Mouse (Mus musculus): Measurements from ENCODE around the gene Mbd5. TPM values are rescaled to one million over a fixed set of nuclear protein-coding genes. Genes with fewer than 3 reads are reported as not detected.
A peak's percentile ranks its signal among the peaks of the same experiment; 100 is the strongest.
"Not testable (repeated sequence)": the region's sequence is repeated elsewhere in the genome, so short reads cannot be mapped to it uniquely, and the experiment has no call there.

Mbd5 gene
- polyA plus RNA-seq, 1 experiment from 2014 or later: 36.5 TPM

GRCm38 (mm10) chr2:49177015-49177414 lies 227.7 kb downstream of the Mbd5 start:
- no peaks in the 10 kb centered on the region for H3K27me3 ChIP-seq
- no peak overlapping the region for H3K27ac ChIP-seq (replicated peaks)
- WGBS: 92% methylated on average over 3 of the region's 3 CpGs
- no peak overlapping the region for H3K4me3 ChIP-seq
- no peak overlapping the region for H3K9ac ChIP-seq
- H3K4me1 ChIP-seq (replicated peaks): no peaks in the 10 kb centered on the region
- no peaks in the 10 kb centered on the region for H3K9me3 ChIP-seq
- H3K4me2 ChIP-seq: no peak overlapping the region
- H3K36me3 ChIP-seq: 0 out of 2 replicates have a peak, but pooled peaks cover 7% of the 10 kb centered on the region
- no peak for ATAC-seq (ENCODE audit: low FRiP score, low read depth)

GRCm38 (mm10) chr2:49190984-49191383 lies 241.7 kb downstream of the Mbd5 start:
- no peaks in the 10 kb centered on the region for H3K27me3 ChIP-seq
- no peaks in the 10 kb centered on the region for H3K4me1 ChIP-seq (replicated peaks)
- H3K4me3 ChIP-seq: no peak overlapping the region
- no peaks in the 10 kb centered on the region for H3K36me3 ChIP-seq
- ATAC-seq (ENCODE audit: low FRiP score, low read depth): no peak
- H3K9ac ChIP-seq: no peak overlapping the region
- no peak overlapping the region for H3K4me2 ChIP-seq
- WGBS: 75% methylated on average over 2 of the region's 2 CpGs
- H3K9me3 ChIP-seq: no peaks in the 10 kb centered on the region
- H3K27ac ChIP-seq (replicated peaks): no peak overlapping the region

DNA sequence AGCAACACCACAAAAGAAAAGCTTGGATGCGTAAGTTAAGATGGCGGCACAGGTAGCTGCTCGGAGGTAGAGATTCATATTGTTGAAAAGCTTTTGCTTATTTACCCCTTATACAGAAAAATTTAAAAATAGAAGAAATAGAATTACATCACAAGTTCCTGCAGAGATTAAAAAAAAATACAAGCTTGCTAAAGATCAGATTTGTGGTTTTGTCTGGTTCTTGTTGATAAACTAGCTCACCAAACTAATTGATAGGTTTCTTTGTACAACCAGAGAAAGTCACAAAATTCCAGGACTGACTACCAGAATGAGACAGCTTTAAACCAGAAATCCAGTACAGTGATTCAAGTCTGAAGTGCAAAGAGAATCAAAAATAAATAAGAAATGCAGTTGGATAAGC lies 242.4 kb downstream of the Mbd5 start:
- 97% methylated on average over 3 of the region's 3 CpGs for WGBS
- H3K36me3 ChIP-seq: no peaks in the 10 kb centered on the region
- no peaks in the 10 kb centered on the region for H3K27me3 ChIP-seq
- no peaks in the 10 kb centered on the region for H3K4me1 ChIP-seq (replicated peaks)
- H3K27ac ChIP-seq (replicated peaks): no peak overlapping the region
- no peaks in the 10 kb centered on the region for H3K9me3 ChIP-seq
- no peak for ATAC-seq (ENCODE audit: low FRiP score, low read depth)
- H3K9ac ChIP-seq: no peak overlapping the region
- no peak overlapping the region for H3K4me2 ChIP-seq
- no peak overlapping the region for H3K4me3 ChIP-seq

- Histone ChIP-seq H3K27me3 (no peaks in the 10 kb centered on the region), H3K9me3 (no peaks in the 10 kb centered on the region), H3K27ac (replicated peaks) (no peak overlapping the region), H3K4me3 (no peak overlapping the region), H3K4me2 (no peak overlapping the region), H3K36me3 (no peaks in the 10 kb centered on the region), H3K4me1 (replicated peaks) (no peaks in the 10 kb centered on the region), H3K9ac (no peak overlapping the region)
- ATAC-seq (ENCODE audit: low FRiP score, low read depth): no peak
- 76% methylated on average over 1 of the region's 1 CpGs for WGBS
These were observed 254.8 kb downstream of the Mbd5 start for GRCm38 (mm10) chr2:49204081-49204480.

DNA sequence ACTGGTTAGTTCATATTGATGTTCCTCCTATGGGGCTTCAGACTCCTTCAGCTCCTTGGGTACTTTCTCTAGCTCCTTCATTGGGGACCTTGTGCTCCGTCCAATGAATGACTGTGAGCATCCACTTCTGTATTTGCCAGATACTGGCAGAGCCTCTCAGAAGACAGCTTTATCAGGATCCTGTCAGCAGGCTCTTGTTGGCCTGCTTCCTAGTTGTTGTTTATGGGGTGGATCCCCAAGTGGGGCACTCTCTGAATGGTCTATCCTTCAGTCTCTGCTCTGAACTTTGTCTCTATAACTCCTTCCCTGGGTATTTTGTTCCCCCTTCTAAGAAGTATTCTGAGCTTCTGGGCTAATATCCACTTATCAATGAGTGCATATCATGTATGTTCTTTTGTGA lies 256.4 kb downstream of the Mbd5 start:
- ATAC-seq (ENCODE audit: low FRiP score, low read depth); H3K4me3 ChIP-seq; H3K27me3 ChIP-seq; H3K9ac ChIP-seq; H3K36me3 ChIP-seq; H3K4me2 ChIP-seq; H3K9me3 ChIP-seq; H3K27ac ChIP-seq (replicated peaks); H3K4me1 ChIP-seq (replicated peaks): not testable (repeated sequence)
- WGBS: 100% methylated on average over 1 of the region's 1 CpGs

GRCm38 (mm10) chr2:49209349-49209748 lies 260.0 kb downstream of the Mbd5 start:
- no peak overlapping the region for H3K4me3 ChIP-seq
- ATAC-seq (ENCODE audit: low FRiP score, low read depth): no peak
- no peak overlapping the region for H3K9ac ChIP-seq
- no peaks in the 10 kb centered on the region for H3K36me3 ChIP-seq
- WGBS: 79% methylated on average over 3 of the region's 3 CpGs
- no peaks in the 10 kb centered on the region for H3K27me3 ChIP-seq
- H3K4me1 ChIP-seq (replicated peaks): no peaks in the 10 kb centered on the region
- no peak overlapping the region for H3K4me2 ChIP-seq
- H3K9me3 ChIP-seq: no peaks in the 10 kb centered on the region
- no peak overlapping the region for H3K27ac ChIP-seq (replicated peaks)

DNA sequence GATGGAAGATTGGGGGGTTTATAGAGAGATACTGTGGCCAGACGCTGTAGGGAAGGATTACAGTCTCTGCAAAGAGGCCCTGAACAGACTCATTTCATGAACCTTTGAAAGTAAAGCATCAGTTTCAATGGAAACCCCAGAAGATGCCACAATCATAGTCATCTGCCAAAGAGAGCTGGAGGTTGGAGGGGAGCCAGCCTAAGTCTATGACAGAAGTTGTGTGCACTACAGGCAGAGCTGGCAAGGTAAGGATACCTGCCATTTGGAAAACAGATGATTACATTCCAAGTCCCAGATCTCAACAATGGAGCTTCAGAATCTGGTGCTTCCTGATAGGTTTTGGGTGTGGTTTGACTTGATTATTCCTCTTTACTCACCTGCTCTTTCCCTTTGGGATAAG lies 261.1 kb downstream of the Mbd5 start:
- H3K27me3 ChIP-seq: no peaks in the 10 kb centered on the region
- H3K9me3 ChIP-seq: no peaks in the 10 kb centered on the region
- H3K4me1 ChIP-seq (replicated peaks): no peaks in the 10 kb centered on the region
- WGBS: 90% methylated on average over 1 of the region's 1 CpGs
- H3K4me2 ChIP-seq: no peak overlapping the region
- H3K27ac ChIP-seq (replicated peaks): no peak overlapping the region
- no peak overlapping the region for H3K9ac ChIP-seq
- H3K4me3 ChIP-seq: no peak overlapping the region
- no peaks in the 10 kb centered on the region for H3K36me3 ChIP-seq
- no peak for ATAC-seq (ENCODE audit: low FRiP score, low read depth)

- Histone ChIP-seq H3K27me3 (no peaks in the 10 kb centered on the region), H3K4me3 (no peak overlapping the region), H3K4me2 (no peak overlapping the region), H3K27ac (replicated peaks) (no peak overlapping the region), H3K4me1 (replicated peaks) (no peaks in the 10 kb centered on the region), H3K9ac (no peak overlapping the region), H3K9me3 (no peaks in the 10 kb centered on the region), H3K36me3 (no peaks in the 10 kb centered on the region)
- no peak for ATAC-seq (ENCODE audit: low FRiP score, low read depth)
These were observed 280.4 kb downstream of the Mbd5 start for GRCm38 (mm10) chr2:49229725-49230124.

DNA sequence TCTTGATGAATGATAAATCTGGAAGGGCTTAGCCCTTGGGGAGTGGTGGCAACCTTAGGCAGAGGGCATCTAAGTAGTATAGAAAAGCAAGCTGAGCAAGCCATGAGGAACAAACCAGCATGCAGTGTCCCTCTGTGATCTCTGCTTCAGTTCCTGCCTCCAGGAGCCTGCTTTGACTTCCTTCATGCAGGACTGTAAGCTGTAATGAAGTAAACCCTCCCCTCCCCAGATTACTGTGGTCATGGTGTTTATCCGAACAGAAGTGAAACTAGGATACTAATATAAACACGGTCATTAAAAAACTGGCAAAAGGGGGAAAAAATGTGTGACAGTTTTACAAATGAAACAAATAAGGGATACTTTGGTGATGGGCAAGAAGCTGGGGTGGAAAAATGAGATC lies 284.8 kb downstream of the Mbd5 start:
- Histone ChIP-seq H3K4me1 (replicated peaks) (no peaks in the 10 kb centered on the region), H3K27ac (replicated peaks) (no peak overlapping the region), H3K9ac (no peak overlapping the region), H3K4me3 (no peak overlapping the region), H3K9me3 (no peaks in the 10 kb centered on the region), H3K36me3 (peaks cover 3% of the 10 kb centered on the region; the same call in 1 of the 2 replicates), H3K4me2 (no peak overlapping the region), H3K27me3 (no peaks in the 10 kb centered on the region)
- WGBS: 82% methylated on average over 2 of the region's 2 CpGs
- ATAC-seq (ENCODE audit: low FRiP score, low read depth): no peak

- 94% methylated on average over 4 of the region's 4 CpGs for WGBS
- Histone ChIP-seq H3K36me3 (no peaks in the 10 kb centered on the region; the same call in 1 of the 2 replicates), H3K4me2 (no peak overlapping the region)
These were observed 292.4 kb downstream of the Mbd5 start for GRCm38 (mm10) chr2:49241715-49242114.

GRCm38 (mm10) chr2:49264092-49264491 lies 314.8 kb downstream of the Mbd5 start:
- H3K4me3 ChIP-seq: no peak overlapping the region
- no peak overlapping the region for H3K27ac ChIP-seq (replicated peaks)
- no peaks in the 10 kb centered on the region for H3K27me3 ChIP-seq
- no peak for ATAC-seq (ENCODE audit: low FRiP score, low read depth)
- H3K4me2 ChIP-seq: no peak overlapping the region
- no peaks in the 10 kb centered on the region for H3K9me3 ChIP-seq
- WGBS: 51% methylated on average over 2 of the region's 2 CpGs
- H3K9ac ChIP-seq: no peak overlapping the region
- no peaks in the 10 kb centered on the region for H3K36me3 ChIP-seq
- no peaks in the 10 kb centered on the region for H3K4me1 ChIP-seq (replicated peaks)

More at GRCm38 (mm10) chr2:49241715-49242114, 292.4 kb downstream of the Mbd5 start:
- Histone ChIP-seq H3K9ac (no peak overlapping the region), H3K4me1 (replicated peaks) (no peaks in the 10 kb centered on the region), H3K27ac (replicated peaks) (no peak overlapping the region), H3K9me3 (no peaks in the 10 kb centered on the region), H3K4me3 (no peak overlapping the region), H3K27me3 (no peaks in the 10 kb centered on the region)
- ATAC-seq (ENCODE audit: low FRiP score, low read depth): no peak

DNA sequence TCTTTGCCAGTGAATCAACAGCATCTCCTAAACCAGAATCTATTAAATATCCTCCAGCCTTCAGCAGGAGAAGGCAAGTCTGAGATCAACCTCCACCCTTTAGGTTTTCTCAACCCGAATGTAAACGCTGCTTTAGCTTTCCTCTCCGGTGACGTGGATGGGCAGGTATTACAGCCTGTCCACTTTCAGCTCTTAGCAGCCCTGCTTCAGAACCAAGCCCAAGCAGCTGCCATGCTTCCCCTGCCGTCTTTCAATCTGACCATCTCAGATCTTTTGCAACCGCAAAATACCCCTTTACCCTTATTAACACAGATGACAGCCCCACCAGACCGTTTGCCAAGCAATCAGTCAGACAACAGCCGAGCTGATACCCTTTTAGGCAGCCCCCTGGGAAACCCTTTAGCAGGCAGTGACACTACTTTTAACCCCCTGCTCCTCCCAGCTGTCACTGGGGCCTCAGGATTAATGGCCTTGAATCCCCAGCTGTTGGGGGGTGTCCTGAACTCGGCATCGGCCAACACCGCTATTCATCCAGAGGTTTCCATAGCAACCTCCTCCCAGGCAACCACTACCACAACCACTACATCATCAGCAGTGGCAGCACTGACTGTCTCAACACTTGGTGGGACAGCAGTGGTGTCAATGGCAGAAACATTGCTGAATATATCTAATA lies 323.1 kb downstream of the Mbd5 start:
- Histone ChIP-seq H3K27ac (replicated peaks) (no peak overlapping the region), H3K9me3 (no peaks in the 10 kb centered on the region), H3K36me3 (no peaks in the 10 kb centered on the region), H3K27me3 (no peaks in the 10 kb centered on the region), H3K4me1 (replicated peaks) (peaks cover 9% of the 10 kb centered on the region), H3K9ac (no peak overlapping the region), H3K4me2 (0 out of 2 replicates have a peak overlapping the region, but pooled peaks have one; percentile 6), H3K4me3 (no peak overlapping the region)
- peak; percentile 90 for ATAC-seq (ENCODE audit: low FRiP score, low read depth)
- 14% methylated on average over 11 of the region's 11 CpGs for WGBS

All from hindbrain, embryonic 15.5 days (tissue).